Mouse (Mus musculus) kidney, adult 2 months (tissue): ENCODE results near the gene Tigd4.

Experiments
- CTCF ChIP-seq: fragments of 200-500 bp; conservative IDR thresholded peaks from 2 replicates; pipeline ENCODE4 v1.5.1; 2011; ENCODE audit warnings: low read depth, mild to moderate bottlenecking, control low read depth, low read length, moderate library complexity, mixed read lengths; ENCODE audit not compliant: insufficient read depth, insufficient read length
- POLR2A ChIP-seq: fragments of 200-500 bp; IDR thresholded peaks from one replicate; pipeline ENCODE4 v1.6.1; 2011; ENCODE audit warnings: low read depth, low read length, control low read depth

GRCm38 (mm10) chr3:84570501-84570900 is 22.9 kb upstream of the Tigd4 start:
- TF ChIP-seq POLR2A (no peak), CTCF (no peak)
